Mouse (Mus musculus) regulatory T cell (primary cell): ENCODE results near the gene Pnrc2.

ENCODE experiments used
- in situ Hi-C: fragments of 300-600 bp; cut with MboI, MseI; formaldehyde crosslinking; loops from one replicate; pipeline ENCODE4 v1.15.1; 2025; ENCODE audit warnings: high pct_unique_total_duplicates

Pnrc2 gene

GRCm38 (mm10) chr4:135895071-135895571 is 21.5 kb upstream of the Pnrc2 start, which contains the start of gene Cnr2:
Gene Cnr2 (plus strand): TSS chr4:135895394.
- in situ Hi-C loops, result no loop called here

DNA sequence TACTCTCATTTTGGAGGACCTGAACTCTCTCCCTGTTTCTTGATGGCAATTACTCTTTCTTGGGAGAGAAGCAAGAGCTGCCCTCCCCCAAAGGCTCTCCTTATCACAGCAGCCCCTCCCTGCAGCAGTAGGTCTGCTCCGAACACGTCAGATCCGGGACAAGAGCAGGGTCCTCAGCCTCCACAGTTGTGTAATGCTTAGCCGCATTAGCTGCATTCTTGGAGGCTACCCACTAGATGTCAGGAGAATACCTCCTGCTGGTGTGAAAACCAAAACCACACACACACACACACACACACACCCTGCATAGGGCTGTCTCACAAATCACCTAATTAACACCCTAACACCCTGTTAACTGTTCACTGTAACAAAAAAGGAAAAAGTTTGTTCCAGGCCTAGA is 19.2 kb upstream of the Pnrc2 start:
- in situ Hi-C loops, result no loop called here

GRCm38 (mm10) chr4:135891539-135891938 is 17.9 kb upstream of the Pnrc2 start:
- in situ Hi-C loops, result no loop called here

DNA sequence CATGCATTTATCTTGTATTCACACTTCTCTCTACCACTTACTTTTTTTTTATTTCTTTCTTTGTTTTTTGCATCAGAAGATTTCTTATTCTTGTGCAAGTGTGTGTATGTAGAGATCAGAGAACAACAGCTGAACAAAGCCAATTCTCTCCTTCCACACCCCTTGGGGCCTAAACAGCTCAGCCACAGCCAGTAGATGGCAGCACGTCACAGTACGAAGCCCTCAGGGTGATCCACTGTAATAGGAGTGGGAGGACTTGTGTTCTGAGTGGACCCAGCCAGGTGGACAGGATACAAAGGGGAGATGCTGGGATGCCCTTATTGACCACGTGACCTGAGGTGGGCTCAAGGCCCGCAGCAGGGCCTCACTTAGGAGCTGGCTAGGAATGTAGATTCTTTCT is 16.2 kb upstream of the Pnrc2 start:
- in situ Hi-C loops, result loop anchor here (5.0 kb wide), 1 partner anchor 47 kb away; no protein-coding TSS in a partner anchor

- in situ Hi-C loops, result loop anchor here (5.0 kb wide), 1 partner anchor 48 kb away; no protein-coding TSS in a partner anchor
These were observed 15.7 kb upstream of the Pnrc2 start for GRCm38 (mm10) chr4:135889146-135889883.

- in situ Hi-C loops, result loop anchor here (5.0 kb wide), 1 partner anchor 49 kb away; no protein-coding TSS in a partner anchor
These were observed 14.9 kb upstream of the Pnrc2 start for GRCm38 (mm10) chr4:135888448-135889057.

- in situ Hi-C loops, result loop anchor here (5.0 kb wide), 1 partner anchor 51 kb away; no protein-coding TSS in a partner anchor
These were observed 12.5 kb upstream of the Pnrc2 start for GRCm38 (mm10) chr4:135886184-135886583.

DNA sequence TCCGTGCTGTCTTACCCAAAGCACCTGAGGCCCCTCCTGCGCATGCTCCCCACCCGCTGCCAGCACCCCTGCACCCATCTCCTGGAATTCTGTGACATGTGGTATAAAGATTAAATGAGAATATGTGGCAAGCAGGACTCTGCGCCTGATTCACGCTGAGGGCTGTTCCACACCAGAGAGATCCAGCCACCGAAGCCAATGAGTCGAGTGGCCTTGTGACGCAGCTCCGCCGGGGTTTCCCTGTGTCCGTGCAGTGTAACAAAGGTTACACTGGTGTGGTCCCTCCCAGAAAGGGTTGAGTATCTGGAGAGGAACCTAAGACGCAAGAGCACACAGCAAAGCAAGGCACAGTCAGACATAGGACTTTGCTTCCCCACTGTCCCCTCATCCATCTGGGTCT is 12.0 kb upstream of the Pnrc2 start:
- in situ Hi-C loops, result loop anchor here (5.0 kb wide), 1 partner anchor 52 kb away; no protein-coding TSS in a partner anchor

DNA sequence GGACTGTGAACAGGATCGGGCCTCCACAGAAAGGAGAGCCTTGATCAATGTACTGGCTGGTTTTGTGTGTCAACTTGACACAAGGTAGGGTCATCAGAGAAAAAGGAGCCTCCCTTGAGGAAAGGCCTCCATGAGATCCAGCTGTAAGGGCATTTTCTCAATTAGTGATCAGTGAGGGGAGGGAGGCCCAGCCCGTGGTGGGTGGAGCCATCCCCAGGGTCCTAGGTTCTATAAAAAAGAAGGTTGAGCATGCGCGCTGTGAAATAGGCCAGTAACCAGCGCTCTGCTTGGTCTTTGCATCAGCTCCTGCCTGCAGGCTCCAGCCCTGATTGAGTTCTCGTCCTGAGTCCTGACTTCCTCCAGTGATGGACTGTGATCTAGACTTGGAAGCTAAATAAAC is 10.9 kb upstream of the Pnrc2 start:
- in situ Hi-C loops, result no loop called here

- in situ Hi-C loops, result no loop called here
These were observed 10.3 kb upstream of the Pnrc2 start for GRCm38 (mm10) chr4:135883881-135884516.

DNA sequence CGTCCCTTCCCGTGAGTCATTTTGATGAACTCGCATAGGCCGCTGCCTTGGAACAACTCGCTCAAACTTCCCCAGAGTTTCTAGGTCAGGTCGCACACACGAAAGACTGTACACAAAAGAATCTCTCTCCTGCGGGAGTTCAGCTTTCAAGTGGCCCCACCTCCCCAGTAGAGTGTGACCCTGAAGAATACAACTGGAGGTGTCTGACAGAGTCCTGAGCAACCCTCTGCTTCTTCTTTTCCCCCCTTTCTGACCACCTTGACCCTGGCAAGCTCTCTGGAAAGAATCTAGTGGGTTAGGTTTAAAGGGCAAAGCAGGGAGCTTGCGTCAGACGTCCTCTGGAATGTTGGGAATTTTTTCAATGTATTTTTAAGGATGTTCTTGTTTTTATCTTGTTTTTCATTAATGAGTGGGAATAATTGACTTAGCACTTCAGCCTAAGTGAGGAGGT is 9.8 kb upstream of the Pnrc2 start:
- in situ Hi-C loops, result no loop called here

- in situ Hi-C loops, result no loop called here
These were observed 8.4 kb upstream of the Pnrc2 start for GRCm38 (mm10) chr4:135882023-135882422.

GRCm38 (mm10) chr4:135880576-135880975 is 6.9 kb upstream of the Pnrc2 start:
- in situ Hi-C loops, result no loop called here

- in situ Hi-C loops, result no loop called here
These were observed 6.4 kb upstream of the Pnrc2 start for GRCm38 (mm10) chr4:135880018-135880417.

GRCm38 (mm10) chr4:135879021-135879420 is 5.4 kb upstream of the Pnrc2 start:
- in situ Hi-C loops, result no loop called here

GRCm38 (mm10) chr4:135877742-135878141 is 4.1 kb upstream of the Pnrc2 start:
- in situ Hi-C loops, result no loop called here

DNA sequence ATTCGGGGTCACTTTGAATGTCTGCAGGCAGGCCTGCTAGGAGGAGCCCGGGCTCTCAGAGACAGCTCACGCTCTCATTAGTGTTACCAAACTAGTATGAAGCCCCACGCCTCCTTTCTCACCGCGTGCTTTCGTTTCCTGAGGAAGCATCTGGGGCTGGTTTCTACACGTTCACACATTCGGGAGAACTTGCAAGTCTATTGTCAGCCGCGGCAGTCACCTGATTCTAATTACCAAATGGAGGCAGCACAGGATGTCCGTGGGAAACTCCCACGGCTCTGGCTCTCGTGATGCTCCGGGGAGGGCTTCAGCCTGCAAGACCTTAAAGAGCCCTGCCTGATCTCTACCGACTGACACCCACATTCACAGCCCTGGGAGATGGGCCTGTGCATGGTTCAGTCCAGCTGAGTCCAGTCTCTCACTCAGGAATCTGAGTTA is 3.0 kb upstream of the Pnrc2 start:
- in situ Hi-C loops, result no loop called here

DNA sequence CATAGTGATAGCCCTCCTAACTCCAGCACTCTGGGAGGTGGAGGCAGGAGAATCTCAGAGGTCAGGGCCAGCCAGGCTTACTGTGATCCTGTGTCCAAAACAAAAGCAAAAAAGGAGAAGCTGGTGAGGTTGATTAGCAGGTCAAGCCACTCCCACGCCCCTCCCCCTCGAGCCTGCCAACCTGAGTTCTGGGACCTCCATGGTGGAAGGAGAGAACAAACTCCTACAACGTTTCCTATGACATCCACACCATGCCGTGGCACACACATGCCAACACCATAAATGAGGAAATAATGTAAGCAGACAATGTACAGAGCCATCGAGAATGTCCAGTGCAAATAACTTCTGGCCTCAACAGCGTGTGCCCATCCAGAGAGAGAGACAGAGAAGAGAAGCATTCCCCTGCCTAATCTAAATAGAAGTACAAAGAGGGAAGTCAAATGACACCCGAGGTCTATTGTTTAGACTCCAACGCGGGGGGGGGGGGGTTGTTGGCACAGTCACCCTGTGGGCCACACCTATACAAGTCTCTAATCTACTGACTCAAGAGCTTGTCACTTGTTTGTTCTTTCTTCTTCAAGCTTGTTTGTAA is 2.4 kb upstream of the Pnrc2 start:
- in situ Hi-C loops, result no loop called here

DNA sequence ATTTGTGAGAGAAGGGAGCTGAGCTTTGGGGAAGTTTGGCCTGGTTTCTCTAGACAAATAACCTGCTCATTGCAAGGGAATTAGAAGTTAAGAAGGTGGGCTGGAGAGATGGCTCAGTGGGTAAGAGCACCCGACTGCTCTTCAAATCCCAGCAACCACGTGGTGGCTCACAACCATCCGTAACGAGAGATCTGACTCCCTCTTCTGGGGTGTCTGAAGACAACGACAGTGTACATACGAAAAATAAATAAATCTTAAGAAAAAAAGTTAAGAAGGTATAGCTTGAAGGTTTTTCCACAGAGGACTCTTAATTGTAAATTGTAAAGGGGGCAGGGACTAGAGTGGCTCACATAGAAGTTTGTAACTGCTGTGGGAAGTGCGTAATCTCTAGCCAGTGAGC is 1.9 kb upstream of the Pnrc2 start:
- in situ Hi-C loops, result no loop called here

GRCm38 (mm10) chr4:135874564-135875535 is 1.2 kb upstream of the Pnrc2 start:
- in situ Hi-C loops, result no loop called here
